Mouse (Mus musculus): ENCODE data around the gene Tas1r2.

DNA sequence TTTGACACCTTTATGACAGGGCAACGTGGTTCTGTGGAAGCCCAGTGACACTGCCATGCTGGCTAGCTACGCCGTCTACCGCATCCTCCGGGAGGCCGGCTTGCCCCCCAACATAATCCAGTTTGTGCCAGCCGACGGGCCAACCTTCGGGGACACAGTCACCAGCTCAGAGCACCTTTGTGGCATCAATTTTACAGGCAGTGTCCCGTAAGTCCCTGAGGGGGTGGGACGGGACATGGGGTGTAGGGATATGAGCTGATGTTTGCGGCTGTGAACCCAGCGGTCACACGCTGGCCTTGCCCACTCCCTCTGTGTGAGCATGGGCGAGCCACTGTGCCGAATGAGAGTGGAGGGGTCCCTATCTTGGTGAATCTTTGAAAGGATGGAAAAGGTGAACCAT, 15.0 kb upstream of the Tas1r2 start:
- TF ChIP-seq CTCF (IDR thresholded peaks at IDR 0.05; ENCODE audit: borderline replicate concordance, insufficient read depth, low read length) (no peak), POLR2A (IDR thresholded peaks at IDR 0.05; ENCODE audit: low read depth, low read length) (no peak)
